12 mouse cellular contexts compared by ENCODE assay signal in the genomic region with DNA sequence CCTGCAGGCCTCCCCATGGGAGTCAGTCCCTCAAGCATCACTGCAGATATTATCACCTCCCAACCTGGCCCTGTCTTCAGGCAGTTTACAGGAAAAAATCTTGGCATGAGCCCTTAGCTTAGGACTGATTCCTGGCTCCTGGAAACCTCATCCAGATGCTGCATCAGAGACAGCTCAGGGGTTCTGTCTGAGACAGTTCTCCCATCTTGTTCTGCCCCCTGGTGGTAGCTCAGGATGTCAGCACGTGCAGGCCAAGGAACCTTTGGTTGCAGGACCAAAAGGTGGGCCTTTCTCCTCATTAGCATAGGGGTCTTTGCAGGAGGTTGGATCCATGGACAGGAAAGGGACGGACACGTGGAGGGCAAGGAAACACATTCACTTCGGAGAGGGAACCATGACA. TPM values are rescaled to one million over a fixed set of nuclear protein-coding genes. Genes with fewer than 3 reads are reported as not detected.
A peak's percentile ranks its signal among the peaks of the same experiment; 100 is the strongest.
DNase-seq lines count a peak whose midpoint lies in the region; ATAC-seq and TF ChIP-seq lines count a peak whose summit lies in the region.
"Not testable (repeated sequence)": the region's sequence is repeated elsewhere in the genome, so short reads cannot be mapped to it uniquely, and the experiment has no call there.
"Had no signal": no experiment of that assay in that cellular context is flagged by ENCODE, and none has a peak within 500 bp of the region (broad histone marks: within the 10 kb centered on the region; RNA-seq: fewer than 3 reads in every experiment).

No protein-coding gene starts in this region.

- H3K4me3 ChIP-seq in forebrain, embryonic 11.5 days (ENCODE audit: low read depth, low read length); limb, embryonic 14.5 days (replicated peaks; ENCODE audit: low read length); midbrain, embryonic 14.5 days (replicated peaks; ENCODE audit: low read depth, low read length); stomach, postnatal 0 days (ENCODE audit: low read depth, low read length): not testable (repeated sequence)

- not testable (repeated sequence) for H3K27ac ChIP-seq in forebrain, embryonic 11.5 days (ENCODE audit: low read depth, low read length); limb, embryonic 14.5 days (replicated peaks; ENCODE audit: low read depth, low read length); midbrain, embryonic 14.5 days (replicated peaks; ENCODE audit: low read depth, low read length); stomach, postnatal 0 days (replicated peaks)

- not testable (repeated sequence) for TF ChIP-seq POLR2A in limb, embryonic 14.5 days (IDR thresholded peaks at IDR 0.05; ENCODE audit: borderline replicate concordance, extremely low read depth, insufficient read depth, insufficient read length)

- H3K4me2 ChIP-seq in forebrain, embryonic 11.5 days (ENCODE audit: low read depth, low read length, severe bottlenecking); limb, embryonic 14.5 days (replicated peaks; ENCODE audit: low read depth, low read length, severe bottlenecking); midbrain, embryonic 14.5 days (ENCODE audit: low read length); stomach, postnatal 0 days (replicated peaks; ENCODE audit: low read depth): not testable (repeated sequence)

- peak; percentile 67 for TF ChIP-seq CTCF in stomach, postnatal 0 days (IDR thresholded peaks at IDR 0.05; ENCODE audit: low read depth)

- WGBS in forebrain, embryonic 11.5 days: 45% methylated on average over 2 of the region's 4 CpGs
- WGBS in limb, embryonic 14.5 days: 30% methylated on average over 4 of the region's 4 CpGs
- 5% methylated on average over 2 of the region's 4 CpGs for WGBS in midbrain, embryonic 14.5 days
- 35% methylated on average over 2 of the region's 4 CpGs for WGBS in stomach, postnatal 0 days

- peak; percentile 50 for DNase-seq in NIH3T3 (ENCODE audit: low read depth)
- peak; percentile 17 for DNase-seq in cerebellum, adult 9-10 months
- peak; percentile 53 for DNase-seq in forebrain, embryonic 11.5 days (ENCODE audit: low spot score)
- peak; percentile 50 for DNase-seq in heart, postnatal 4 days
- DNase-seq in kidney, postnatal 10 days: peak; percentile 51
- DNase-seq in limb, embryonic 14.5 days (ENCODE audit: low spot score): peak; percentile 22
- DNase-seq in midbrain, embryonic 14.5 days: peak; percentile 67
- DNase-seq in stomach, postnatal 0 days (ENCODE audit: low spot score): peak; percentile 15

- not testable (repeated sequence) for TF ChIP-seq EP300 in stomach, postnatal 0 days (optimal IDR thresholded peaks at IDR 0.05)

- H3K9ac ChIP-seq in forebrain, embryonic 11.5 days (ENCODE audit: low read length); limb, embryonic 14.5 days (ENCODE audit: low read depth, low read length, severe bottlenecking); midbrain, embryonic 14.5 days (replicated peaks; ENCODE audit: low read length); stomach, postnatal 0 days (ENCODE audit: low read length): not testable (repeated sequence)

- H3K9me3 ChIP-seq in forebrain, embryonic 11.5 days (ENCODE audit: control insufficient read depth, low read length); limb, embryonic 14.5 days (ENCODE audit: control insufficient read depth, low read length); midbrain, embryonic 14.5 days (ENCODE audit: control insufficient read depth, low read length); stomach, postnatal 0 days (ENCODE audit: control insufficient read depth, low read length): not testable (repeated sequence)

- not testable (repeated sequence) for H3K27me3 ChIP-seq in forebrain, embryonic 11.5 days (ENCODE audit: control insufficient read depth, insufficient read depth, low read length); limb, embryonic 14.5 days (ENCODE audit: control insufficient read depth, insufficient read depth, low read length); midbrain, embryonic 14.5 days (ENCODE audit: control insufficient read depth, insufficient read depth, low read length); stomach, postnatal 0 days (ENCODE audit: control insufficient read depth, insufficient read depth, low read length)

- not testable (repeated sequence) for H3K36me3 ChIP-seq in forebrain, embryonic 11.5 days (ENCODE audit: control insufficient read depth, insufficient read depth, low read length); limb, embryonic 14.5 days (ENCODE audit: control insufficient read depth, insufficient read depth, low read length); midbrain, embryonic 14.5 days (ENCODE audit: control insufficient read depth, insufficient read depth, low read length); stomach, postnatal 0 days (ENCODE audit: control insufficient read depth, insufficient read depth, low read length)

- ATAC-seq in forebrain, embryonic 11.5 days (replicated peaks; ENCODE audit: low FRiP score); limb, embryonic 14.5 days (ENCODE audit: low FRiP score, low read depth); stomach, postnatal 0 days (ENCODE audit: low FRiP score, low TSS enrichment): not testable (repeated sequence)
- peak; percentile 55; the same call in 1 of the 2 replicates for ATAC-seq in midbrain, embryonic 14.5 days (ENCODE audit: low FRiP score, low TSS enrichment)

- not testable (repeated sequence) for H3K4me1 ChIP-seq in forebrain, embryonic 11.5 days (replicated peaks; ENCODE audit: control insufficient read depth, insufficient read depth, low read length); limb, embryonic 14.5 days (ENCODE audit: control insufficient read depth, insufficient read depth, low read length); midbrain, embryonic 14.5 days (ENCODE audit: control insufficient read depth, insufficient read depth, low read length); stomach, postnatal 0 days (replicated peaks; ENCODE audit: control insufficient read depth, insufficient read depth)

RNA-seq across cellular contexts. Expression of a gene that starts 1.5 kb away (rescaled TPM):
- polyA plus RNA-seq in forebrain, embryonic 11.5 days (2014; fragmentation: Nextera tagmentation; extraction: Ambion mirVana): not detected in 2 replicates
- not detected for total RNA-seq in heart, postnatal 4 days (2021)
- not detected in 2 replicates for polyA plus RNA-seq in limb, embryonic 14.5 days (2012; rRNA removed)
- not detected in 2 replicates for polyA plus RNA-seq in limb, embryonic 14.5 days (2014; fragmentation: Nextera tagmentation; extraction: Ambion mirVana)
- not detected in 2 replicates for polyA plus RNA-seq in midbrain, embryonic 14.5 days (2014; fragmentation: Nextera tagmentation; extraction: Ambion mirVana)
- polyA plus RNA-seq in stomach, postnatal 0 days (2015; fragmentation: Nextera tagmentation; extraction: Ambion mirVana): not detected in 2 replicates
- total RNA-seq: left cerebral cortex, adult 8-10 months had no signal
- polyA plus RNA-seq: activated CD4-positive, CD25-positive, alpha-beta regulatory T cell, adult 4 months; intestine, embryonic 15.5 days; lung, embryonic 15.5 days had no signal

RNA-seq across cellular contexts. Expression of a gene that starts 18.0 kb away (rescaled TPM):
- not detected in 2 replicates for polyA plus RNA-seq in forebrain, embryonic 11.5 days (2014; fragmentation: Nextera tagmentation; extraction: Ambion mirVana)
- total RNA-seq in heart, postnatal 4 days (2021): not detected
- polyA plus RNA-seq in limb, embryonic 14.5 days (2012; rRNA removed): not detected in 2 replicates
- not detected in 2 replicates for polyA plus RNA-seq in limb, embryonic 14.5 days (2014; fragmentation: Nextera tagmentation; extraction: Ambion mirVana)
- polyA plus RNA-seq in midbrain, embryonic 14.5 days (2014; fragmentation: Nextera tagmentation; extraction: Ambion mirVana): not detected in 2 replicates
- not detected in 2 replicates for polyA plus RNA-seq in stomach, postnatal 0 days (2015; fragmentation: Nextera tagmentation; extraction: Ambion mirVana)
- total RNA-seq: left cerebral cortex, adult 8-10 months had no signal
- polyA plus RNA-seq: activated CD4-positive, CD25-positive, alpha-beta regulatory T cell, adult 4 months; intestine, embryonic 15.5 days; lung, embryonic 15.5 days had no signal

RNA-seq across cellular contexts. Expression of a gene that starts 18.2 kb away (rescaled TPM):
- polyA plus RNA-seq in forebrain, embryonic 11.5 days (2014; fragmentation: Nextera tagmentation; extraction: Ambion mirVana): 0.32 and 0.40 TPM in 2 replicates
- under 1 TPM in 1 of 2 experiments, not detected in 1; 0.31 TPM for total RNA-seq in heart, postnatal 4 days (2021)
- polyA plus RNA-seq in limb, embryonic 14.5 days (2012; rRNA removed): 0.55 and 1.1 TPM in 2 replicates
- polyA plus RNA-seq in limb, embryonic 14.5 days (2014; fragmentation: Nextera tagmentation; extraction: Ambion mirVana): 0.94 and 1.0 TPM in 2 replicates
- polyA plus RNA-seq in midbrain, embryonic 14.5 days (2014; fragmentation: Nextera tagmentation; extraction: Ambion mirVana): 2.6 TPM in 2 replicates
- polyA plus RNA-seq in stomach, postnatal 0 days (2015; fragmentation: Nextera tagmentation; extraction: Ambion mirVana): 0.58 and 0.81 TPM in 2 replicates
- polyA plus RNA-seq: activated CD4-positive, CD25-positive, alpha-beta regulatory T cell, adult 4 months had no signal

RNA-seq across cellular contexts. Expression of a gene that starts 58.9 kb away (rescaled TPM):
- polyA plus RNA-seq in forebrain, embryonic 11.5 days (2014; fragmentation: Nextera tagmentation; extraction: Ambion mirVana): not detected in 2 replicates
- not detected for total RNA-seq in heart, postnatal 4 days (2021)
- polyA plus RNA-seq in limb, embryonic 14.5 days (2012; rRNA removed): 0.08 TPM in 1 of 2 replicates, not detected in the other
- not detected in 2 replicates for polyA plus RNA-seq in limb, embryonic 14.5 days (2014; fragmentation: Nextera tagmentation; extraction: Ambion mirVana)
- polyA plus RNA-seq in midbrain, embryonic 14.5 days (2014; fragmentation: Nextera tagmentation; extraction: Ambion mirVana): not detected in 2 replicates
- polyA plus RNA-seq in stomach, postnatal 0 days (2015; fragmentation: Nextera tagmentation; extraction: Ambion mirVana): not detected in 2 replicates
- total RNA-seq: left cerebral cortex, adult 8-10 months had no signal
- polyA plus RNA-seq: intestine, embryonic 15.5 days; lung, embryonic 15.5 days had no signal

Comparison
In these comparisons a context has a peak if more than half of its experiments do, and no peak if none do; other contexts are left out.
1. DNase-seq: peak in every context shown above with its lines; median percentile 67 in midbrain, embryonic 14.5 days; 53 in forebrain, embryonic 11.5 days; 51 in kidney, postnatal 10 days; 50 in NIH3T3; 50 in heart, postnatal 4 days; 22 in limb, embryonic 14.5 days; 17 in cerebellum, adult 9-10 months; 15 in stomach, postnatal 0 days.